Mouse (Mus musculus): ENCODE data around the gene Il34. TPM values are rescaled to one million over a fixed set of nuclear protein-coding genes. Genes with fewer than 3 reads are reported as not detected.

The Il34 gene
- polyA plus RNA-seq, 1 experiment: not detected

DNA sequence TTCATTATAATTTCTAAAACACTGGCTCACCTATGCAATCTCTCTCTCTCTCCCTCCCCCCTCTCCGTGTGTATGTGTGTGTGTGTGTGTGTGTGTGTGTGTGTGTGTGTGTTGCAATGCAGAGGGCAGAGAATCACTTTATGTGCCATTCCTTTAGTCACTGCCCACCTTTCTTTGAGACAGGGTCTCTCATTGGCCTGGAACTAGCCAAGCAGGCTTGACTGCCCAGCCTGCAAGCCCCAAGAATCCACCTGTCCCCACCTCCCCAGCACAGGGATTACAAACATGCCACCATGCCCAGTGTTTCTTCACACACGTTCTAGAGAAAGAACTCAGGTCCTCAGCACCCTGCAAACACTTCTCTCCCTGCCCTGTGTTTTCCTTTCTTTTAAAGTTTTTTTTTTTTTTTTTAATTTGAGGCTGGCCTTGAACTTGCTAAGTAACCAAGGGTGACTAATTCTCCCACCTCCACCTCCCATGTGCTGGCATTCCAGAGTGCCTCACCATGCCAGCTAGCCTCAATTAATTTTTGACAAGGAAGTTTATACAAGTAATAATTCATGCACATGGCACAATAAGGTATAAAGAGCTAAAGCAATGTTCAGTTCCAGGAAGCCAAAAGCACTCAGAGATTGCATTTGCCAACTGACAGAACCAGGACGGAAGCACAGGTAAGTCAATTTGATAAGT, 754 bp downstream of the Il34 start:
- Histone ChIP-seq H3K36me3 (ENCODE audit: control insufficient read depth) (peaks cover 18% of the 10 kb centered on the region), H3K27me3 (ENCODE audit: control insufficient read depth) (no peaks in the 10 kb centered on the region)

DNA sequence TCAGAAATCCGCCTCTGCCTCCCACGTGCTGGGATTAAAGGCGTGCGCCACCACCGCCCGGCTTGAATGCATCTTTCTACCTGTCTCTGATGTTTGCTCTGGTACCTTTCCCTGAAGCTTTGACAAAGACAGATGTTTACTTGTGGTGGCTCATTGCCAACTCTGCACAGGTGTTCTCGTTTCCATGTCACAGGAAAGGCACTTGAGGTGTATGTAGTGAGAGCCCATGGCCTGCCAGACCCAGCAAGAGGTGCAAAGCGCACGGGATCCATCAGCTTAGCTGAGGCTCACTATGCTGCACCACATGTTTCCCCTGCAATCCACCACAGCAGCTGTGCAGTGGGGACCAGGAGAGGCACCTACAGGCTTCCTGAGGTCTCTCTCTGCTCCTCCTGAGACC, 1.9 kb downstream of the Il34 start:
- no peak for TF ChIP-seq TAL1 (IDR thresholded peaks at IDR 0.05; ENCODE audit: low read length)
- TF ChIP-seq GATA1 (IDR thresholded peaks at IDR 0.05; ENCODE audit: low read length): no peak
- H3K4me3 ChIP-seq (replicated peaks): no peak overlapping the region
- peaks cover 3% of the 10 kb centered on the region; the same call in 1 of the 2 replicates for H3K4me1 ChIP-seq (ENCODE audit: control insufficient read depth)
- no peaks in the 10 kb centered on the region for H3K9me3 ChIP-seq (ENCODE audit: control insufficient read depth, low read length)
- no peaks in the 10 kb centered on the region for H3K27me3 ChIP-seq (ENCODE audit: control insufficient read depth)
- peaks cover 7% of the 10 kb centered on the region for H3K36me3 ChIP-seq (ENCODE audit: control insufficient read depth)

More for the DNA sequence above, 754 bp downstream of the Il34 start:
- Histone ChIP-seq H3K4me3 (replicated peaks) (no peak overlapping the region), H3K4me1 (ENCODE audit: control insufficient read depth) (peaks cover 3% of the 10 kb centered on the region; the same call in 1 of the 2 replicates), H3K9me3 (ENCODE audit: control insufficient read depth, low read length) (no peaks in the 10 kb centered on the region)
- no peak for TF ChIP-seq GATA1 (IDR thresholded peaks at IDR 0.05; ENCODE audit: low read length)
- no peak for TF ChIP-seq TAL1 (IDR thresholded peaks at IDR 0.05; ENCODE audit: low read length)

DNA sequence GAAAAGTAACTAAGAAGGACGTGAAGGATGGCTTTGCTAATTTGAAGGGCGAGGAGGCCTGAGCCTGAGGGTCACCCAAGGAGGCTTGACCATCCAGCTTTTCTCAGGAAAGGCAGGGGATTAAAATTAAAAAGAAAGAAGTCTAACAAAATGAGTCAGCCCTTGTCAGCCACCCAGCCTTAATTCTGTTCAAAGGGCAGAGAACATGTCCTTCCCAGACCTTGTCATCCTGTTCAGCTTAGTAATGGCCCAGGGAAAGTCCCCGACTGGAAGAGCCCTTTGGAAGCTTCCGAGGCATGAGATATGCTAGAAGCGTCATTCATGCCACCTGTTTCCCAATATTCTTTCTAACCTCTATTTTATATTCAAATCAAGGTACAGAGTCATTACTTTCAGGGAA, 2.7 kb downstream of the Il34 start:
- no peaks in the 10 kb centered on the region for H3K27me3 ChIP-seq (ENCODE audit: control insufficient read depth)
- no peaks in the 10 kb centered on the region for H3K9me3 ChIP-seq (ENCODE audit: control insufficient read depth, low read length)
- no peak for TF ChIP-seq GATA1 (IDR thresholded peaks at IDR 0.05; ENCODE audit: low read length)
- TF ChIP-seq TAL1 (IDR thresholded peaks at IDR 0.05; ENCODE audit: low read length): no peak
- no peak overlapping the region for H3K4me3 ChIP-seq (replicated peaks)
- 0 out of 2 replicates have a peak, but pooled peaks cover 2% of the 10 kb centered on the region for H3K36me3 ChIP-seq (ENCODE audit: control insufficient read depth)
- peaks cover 3% of the 10 kb centered on the region; the same call in 1 of the 2 replicates for H3K4me1 ChIP-seq (ENCODE audit: control insufficient read depth)

DNA sequence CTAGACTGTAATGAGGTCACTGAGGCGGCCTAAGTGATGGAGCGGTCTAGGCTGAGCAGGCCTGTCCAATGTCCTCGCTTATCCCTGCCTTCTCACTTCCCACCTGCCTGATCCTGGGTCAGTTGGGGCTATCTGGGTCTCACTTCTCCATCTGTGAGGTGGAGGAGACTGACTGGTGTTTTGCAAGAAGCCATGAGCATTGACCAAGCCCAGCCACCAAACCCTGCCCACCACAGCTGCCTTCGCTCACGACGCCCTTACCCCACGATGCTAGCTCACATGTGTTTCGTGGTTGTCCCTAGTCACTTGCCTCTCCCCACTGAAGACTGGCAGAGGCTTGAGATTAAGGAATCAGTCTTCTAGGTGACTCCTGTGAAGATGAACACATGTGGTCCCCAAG, 8.6 kb downstream of the Il34 start:
- Histone ChIP-seq H3K27me3 (ENCODE audit: control insufficient read depth) (no peaks in the 10 kb centered on the region), H3K4me1 (ENCODE audit: control insufficient read depth) (peaks cover 2% of the 10 kb centered on the region; the same call in 1 of the 2 replicates), H3K4me3 (replicated peaks) (no peak overlapping the region)

DNA sequence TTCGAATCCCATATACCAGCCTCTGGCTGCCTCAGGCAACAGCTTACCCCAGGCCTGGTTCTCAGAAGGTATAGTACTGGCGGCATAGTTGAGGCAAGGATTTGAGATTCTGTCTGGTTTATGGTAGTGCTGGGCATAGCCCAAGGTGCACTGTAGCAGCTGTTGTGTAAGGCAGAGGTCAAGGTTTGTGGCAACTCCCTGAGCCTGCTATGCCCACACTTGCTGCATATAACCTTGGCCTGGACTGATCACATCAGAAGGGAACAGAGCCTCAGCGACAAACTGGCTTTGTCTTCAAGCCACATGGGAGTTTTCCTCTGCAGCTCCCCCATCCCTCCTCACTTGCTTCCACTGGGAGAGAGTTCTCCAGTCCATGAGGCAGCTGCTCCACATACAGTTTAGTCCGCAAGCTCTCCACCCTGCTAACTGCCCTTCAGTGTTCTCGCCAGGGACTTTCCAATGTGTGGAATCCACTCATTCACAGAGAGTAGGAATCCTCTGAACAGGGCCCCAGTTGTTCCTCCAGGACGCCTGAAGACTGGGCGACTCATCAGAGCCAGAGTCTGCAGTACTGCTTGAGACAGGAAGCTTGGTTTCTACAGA, 11.3 kb downstream of the Il34 start:
- TF ChIP-seq TAL1 (IDR thresholded peaks at IDR 0.05; ENCODE audit: low read length) (no peak), GATA1 (IDR thresholded peaks at IDR 0.05; ENCODE audit: low read length) (no peak)
- peaks cover 22% of the 10 kb centered on the region for H3K9me3 ChIP-seq (ENCODE audit: control insufficient read depth, low read length)

More for the DNA sequence above, 8.6 kb downstream of the Il34 start:
- TF ChIP-seq TAL1 (IDR thresholded peaks at IDR 0.05; ENCODE audit: low read length) (no peak), GATA1 (IDR thresholded peaks at IDR 0.05; ENCODE audit: low read length) (no peak)
- Histone ChIP-seq H3K9me3 (ENCODE audit: control insufficient read depth, low read length) (peaks cover 22% of the 10 kb centered on the region), H3K36me3 (ENCODE audit: control insufficient read depth) (no peaks in the 10 kb centered on the region)

DNA sequence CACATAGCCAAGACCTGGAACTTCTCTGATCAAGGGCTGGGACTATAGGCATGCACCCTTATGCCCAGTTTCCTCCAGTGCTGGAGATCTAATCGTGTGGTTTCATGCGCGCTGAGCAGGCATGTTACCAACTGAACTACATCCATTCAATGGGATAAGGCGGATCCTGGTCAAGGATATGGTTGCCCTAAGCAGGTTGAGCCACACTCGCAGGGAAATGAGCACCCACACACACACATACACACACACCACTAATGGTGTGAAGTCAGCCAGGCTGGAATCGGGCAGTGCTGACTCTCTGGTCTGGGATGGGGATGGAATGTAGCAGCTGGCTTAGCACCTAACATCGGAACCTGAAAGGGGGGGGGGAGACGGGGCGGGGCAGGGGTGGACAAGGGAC, 11.8 kb downstream of the Il34 start:
- Histone ChIP-seq H3K4me3 (replicated peaks) (no peak overlapping the region), H3K27me3 (ENCODE audit: control insufficient read depth) (no peaks in the 10 kb centered on the region), H3K4me1 (ENCODE audit: control insufficient read depth) (peaks cover 2% of the 10 kb centered on the region; the same call in 1 of the 2 replicates), H3K9me3 (ENCODE audit: control insufficient read depth, low read length) (peaks cover 22% of the 10 kb centered on the region), H3K36me3 (ENCODE audit: control insufficient read depth) (no peaks in the 10 kb centered on the region)
- TF ChIP-seq GATA1 (IDR thresholded peaks at IDR 0.05; ENCODE audit: low read length) (no peak), TAL1 (IDR thresholded peaks at IDR 0.05; ENCODE audit: low read length) (no peak)

More for the DNA sequence above, 11.3 kb downstream of the Il34 start:
- no peaks in the 10 kb centered on the region for H3K27me3 ChIP-seq (ENCODE audit: control insufficient read depth)
- peaks cover 2% of the 10 kb centered on the region; the same call in 1 of the 2 replicates for H3K4me1 ChIP-seq (ENCODE audit: control insufficient read depth)
- H3K4me3 ChIP-seq (replicated peaks): no peak overlapping the region
- no peaks in the 10 kb centered on the region for H3K36me3 ChIP-seq (ENCODE audit: control insufficient read depth)

DNA sequence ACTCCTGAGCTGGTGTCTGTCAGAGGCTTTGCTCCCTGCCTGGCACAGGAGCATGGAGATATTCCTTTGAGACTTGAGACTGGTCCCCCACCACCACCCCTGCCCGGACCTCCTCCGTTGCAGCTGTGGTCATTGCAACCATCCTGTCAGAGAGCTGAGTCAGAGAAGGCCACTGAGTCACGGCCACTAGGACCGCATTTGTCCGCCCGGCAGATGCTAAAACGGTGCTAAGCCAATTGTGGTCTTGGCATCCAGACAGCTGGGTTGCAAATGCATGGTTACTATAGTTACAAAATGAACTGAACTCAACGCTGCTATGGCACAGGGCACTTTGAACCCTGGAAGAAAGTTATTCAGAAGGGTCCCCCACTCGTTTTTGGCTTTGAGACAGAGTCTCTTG, 12.2 kb downstream of the Il34 start:
- H3K36me3 ChIP-seq (ENCODE audit: control insufficient read depth): no peaks in the 10 kb centered on the region
- peaks cover 2% of the 10 kb centered on the region; the same call in 1 of the 2 replicates for H3K4me1 ChIP-seq (ENCODE audit: control insufficient read depth)
- TF ChIP-seq TAL1 (IDR thresholded peaks at IDR 0.05; ENCODE audit: low read length) (no peak), GATA1 (IDR thresholded peaks at IDR 0.05; ENCODE audit: low read length) (no peak)
- H3K4me3 ChIP-seq (replicated peaks): no peak overlapping the region
- H3K9me3 ChIP-seq (ENCODE audit: control insufficient read depth, low read length): peaks cover 22% of the 10 kb centered on the region
- no peaks in the 10 kb centered on the region for H3K27me3 ChIP-seq (ENCODE audit: control insufficient read depth)

DNA sequence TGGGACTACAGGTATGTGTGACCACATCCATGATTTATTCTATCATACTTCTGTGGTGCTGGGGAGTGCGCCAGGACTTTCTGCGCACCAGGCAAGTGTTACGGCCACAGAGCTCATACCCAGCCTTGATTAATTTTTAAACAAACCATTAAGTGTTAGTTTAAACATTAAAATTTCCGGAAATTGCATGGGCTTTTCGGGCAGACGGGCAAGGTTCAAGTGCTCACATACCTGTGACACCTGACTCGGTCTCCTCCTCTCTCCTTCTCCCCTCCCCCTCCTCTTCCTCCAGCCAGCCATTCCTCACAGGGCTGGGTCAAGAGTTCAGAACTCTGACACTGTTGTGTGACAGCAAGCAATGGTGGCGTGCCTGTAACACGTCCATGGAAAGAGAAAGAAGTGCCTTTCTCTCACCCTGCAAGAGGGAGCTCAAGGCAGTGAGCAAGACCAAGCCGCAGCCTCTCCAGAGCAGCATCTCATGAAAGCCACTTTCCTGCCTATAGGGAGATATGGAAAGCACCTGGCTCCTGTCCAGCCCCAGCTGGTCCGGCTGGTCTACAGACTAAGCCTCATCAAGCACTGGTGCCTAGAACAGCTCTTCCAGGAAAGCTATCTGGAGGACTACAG, 13.0 kb downstream of the Il34 start:
- H3K4me3 ChIP-seq (replicated peaks): no peak overlapping the region
- H3K36me3 ChIP-seq (ENCODE audit: control insufficient read depth): no peaks in the 10 kb centered on the region
- H3K27me3 ChIP-seq (ENCODE audit: control insufficient read depth): no peaks in the 10 kb centered on the region
- H3K4me1 ChIP-seq (ENCODE audit: control insufficient read depth): peaks cover 2% of the 10 kb centered on the region; the same call in 1 of the 2 replicates
- H3K9me3 ChIP-seq (ENCODE audit: control insufficient read depth, low read length): peaks cover 22% of the 10 kb centered on the region
- no peak for TF ChIP-seq TAL1 (IDR thresholded peaks at IDR 0.05; ENCODE audit: low read length)
- no peak for TF ChIP-seq GATA1 (IDR thresholded peaks at IDR 0.05; ENCODE audit: low read length)

DNA sequence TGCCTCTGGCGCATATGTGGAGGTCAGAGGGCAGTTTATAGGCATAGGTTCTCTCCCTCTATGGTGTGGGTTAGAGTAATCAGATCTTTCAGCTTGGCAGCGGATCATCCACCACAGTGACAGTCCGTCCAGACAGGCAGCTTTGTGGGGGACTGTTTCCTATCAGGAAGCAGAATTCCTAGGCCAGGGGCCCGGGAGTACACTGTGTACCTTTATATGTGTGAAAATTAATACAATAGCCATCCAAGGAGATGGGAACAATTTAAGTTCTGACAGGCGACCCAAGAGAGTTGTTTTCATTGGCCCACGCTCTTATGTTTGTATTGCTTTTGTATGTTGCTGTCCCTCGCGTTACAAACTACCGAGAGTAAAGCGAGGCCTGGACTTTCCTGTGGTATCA, 14.6 kb downstream of the Il34 start:
- Histone ChIP-seq H3K4me1 (ENCODE audit: control insufficient read depth) (peaks cover 7% of the 10 kb centered on the region), H3K4me3 (replicated peaks) (no peak overlapping the region), H3K27me3 (ENCODE audit: control insufficient read depth) (no peaks in the 10 kb centered on the region), H3K36me3 (ENCODE audit: control insufficient read depth) (no peaks in the 10 kb centered on the region), H3K9me3 (ENCODE audit: control insufficient read depth, low read length) (peaks cover 14% of the 10 kb centered on the region)
- TF ChIP-seq GATA1 (IDR thresholded peaks at IDR 0.05; ENCODE audit: low read length) (no peak), TAL1 (IDR thresholded peaks at IDR 0.05; ENCODE audit: low read length) (no peak)

All from erythroblast, embryonic 14.5 days (primary cell).